Mouse (Mus musculus): ENCODE measurements at regions not wholly inside any gene's neighbourhood (a gene's known extent, or its start where the extent isn't known, plus 50 kb on each side); places are given as distances from the start of the nearest gene placed in this dataset.

- in situ Hi-C loops (cut with MboI), result no loop called here
Measured at GRCm38 (mm10) chr14:61818365-61818764, 211.1 kb downstream of the Kcnrg start.

GRCm38 (mm10) chr14:61819251-61819650, 212.0 kb downstream of the Kcnrg start:
- in situ Hi-C loops (cut with MboI), result no loop called here

- in situ Hi-C loops (cut with MboI), result no loop called here
Measured at GRCm38 (mm10) chr14:61834291-61834936, 227.2 kb downstream of the Kcnrg start.

- in situ Hi-C loops (cut with MboI), result no loop called here
Measured at GRCm38 (mm10) chr14:61835729-61836128, 228.5 kb downstream of the Kcnrg start.

GRCm38 (mm10) chr14:61836231-61836630, 229.0 kb downstream of the Kcnrg start:
- in situ Hi-C loops (cut with MboI), result no loop called here

- in situ Hi-C loops (cut with MboI), result no loop called here
Measured at GRCm38 (mm10) chr14:61836965-61837364, 229.7 kb downstream of the Kcnrg start.

GRCm38 (mm10) chr14:61837851-61838250, 230.6 kb downstream of the Kcnrg start:
- in situ Hi-C loops (cut with MboI), result no loop called here

- in situ Hi-C loops (cut with MboI), result no loop called here
Measured at GRCm38 (mm10) chr14:61842476-61842875, 235.2 kb downstream of the Kcnrg start.

GRCm38 (mm10) chr14:61846441-61846840, 239.2 kb downstream of the Kcnrg start:
- in situ Hi-C loops (cut with MboI), result no loop called here

- in situ Hi-C loops (cut with MboI), result no loop called here
Measured at GRCm38 (mm10) chr14:61850244-61850643, 243.0 kb downstream of the Kcnrg start.

- in situ Hi-C loops (cut with MboI), result no loop called here
Measured at GRCm38 (mm10) chr14:61857616-61858015, 250.4 kb downstream of the Kcnrg start.

GRCm38 (mm10) chr14:61860688-61861087, 253.4 kb downstream of the Kcnrg start:
- in situ Hi-C loops (cut with MboI), result no loop called here

GRCm38 (mm10) chr14:61861357-61861958, 254.2 kb downstream of the Kcnrg start:
- in situ Hi-C loops (cut with MboI), result no loop called here

- in situ Hi-C loops (cut with MboI), result no loop called here
Measured at GRCm38 (mm10) chr14:61862931-61863330, 255.7 kb downstream of the Kcnrg start.

GRCm38 (mm10) chr14:61863475-61863874, 256.2 kb downstream of the Kcnrg start:
- in situ Hi-C loops (cut with MboI), result no loop called here

- in situ Hi-C loops (cut with MboI), result no loop called here
Measured at GRCm38 (mm10) chr14:61866532-61867268, 259.4 kb downstream of the Kcnrg start.

- in situ Hi-C loops (cut with MboI), result no loop called here
Measured at GRCm38 (mm10) chr14:61874206-61874605, 266.9 kb downstream of the Kcnrg start.

GRCm38 (mm10) chr14:61879416-61879815, 272.2 kb downstream of the Kcnrg start:
- in situ Hi-C loops (cut with MboI), result no loop called here

- in situ Hi-C loops (cut with MboI), result no loop called here
Measured at GRCm38 (mm10) chr14:61880514-61881259, 273.4 kb downstream of the Kcnrg start.

- in situ Hi-C loops (cut with MboI), result no loop called here
Measured at GRCm38 (mm10) chr14:61885241-61886015, 278.2 kb downstream of the Kcnrg start.

GRCm38 (mm10) chr14:61889626-61890025, 282.4 kb downstream of the Kcnrg start:
- in situ Hi-C loops (cut with MboI), result no loop called here

GRCm38 (mm10) chr14:61893786-61894185, 286.5 kb downstream of the Kcnrg start:
- in situ Hi-C loops (cut with MboI), result no loop called here
